Mouse (Mus musculus): Measurements from ENCODE around the gene Btbd9. TPM values are rescaled to one million over a fixed set of nuclear protein-coding genes. Genes with fewer than 3 reads are reported as not detected.

The Btbd9 gene
- total RNA-seq, 2 experiments from 2014 or later = 20.7 to 21.7 TPM

GRCm38 (mm10) chr17:30241720-30242322 is 334.5 kb downstream of the Btbd9 start:
- DNase-seq = no peak

GRCm38 (mm10) chr17:30241061-30241460 is 335.2 kb downstream of the Btbd9 start:
- no peak for DNase-seq

GRCm38 (mm10) chr17:30240659-30241058 is 335.6 kb downstream of the Btbd9 start:
- DNase-seq = peak in 1 of 2 experiments; percentile 29

- DNase-seq = peak in 1 of 2 experiments; percentile 34
Measured at GRCm38 (mm10) chr17:30239458-30239857, 336.8 kb downstream of the Btbd9 start.

GRCm38 (mm10) chr17:30237600-30237999 is 338.7 kb downstream of the Btbd9 start:
- DNase-seq = no peak

- no peak for DNase-seq
Measured at GRCm38 (mm10) chr17:30236611-30237010, 339.7 kb downstream of the Btbd9 start.

- no peak for DNase-seq
Measured at GRCm38 (mm10) chr17:30235380-30235779, 340.9 kb downstream of the Btbd9 start.

- DNase-seq = no peak
Measured at GRCm38 (mm10) chr17:30232698-30233097, 343.6 kb downstream of the Btbd9 start.

GRCm38 (mm10) chr17:30231483-30231882 is 344.8 kb downstream of the Btbd9 start:
- DNase-seq = no peak

- DNase-seq = peak in 1 of 2 experiments; percentile 40
Measured at GRCm38 (mm10) chr17:30230428-30230827, 345.9 kb downstream of the Btbd9 start.

GRCm38 (mm10) chr17:30228439-30229215 is 347.7 kb downstream of the Btbd9 start:
- DNase-seq = no peak

- DNase-seq = no peak
Measured at GRCm38 (mm10) chr17:30225030-30225740, 351.1 kb downstream of the Btbd9 start.

GRCm38 (mm10) chr17:30222837-30223236 is 353.5 kb downstream of the Btbd9 start:
- no peak for DNase-seq

GRCm38 (mm10) chr17:30222361-30222760 is 353.9 kb downstream of the Btbd9 start:
- no peak for DNase-seq

- no peak for DNase-seq
Measured at GRCm38 (mm10) chr17:30221677-30222076, 354.6 kb downstream of the Btbd9 start.

GRCm38 (mm10) chr17:30215741-30216140 is 360.5 kb downstream of the Btbd9 start:
- DNase-seq = peak; percentile 58 to 65

GRCm38 (mm10) chr17:30214393-30214792 is 361.9 kb downstream of the Btbd9 start:
- DNase-seq = no peak

- no peak for DNase-seq
Measured at GRCm38 (mm10) chr17:30213371-30213770, 362.9 kb downstream of the Btbd9 start.

GRCm38 (mm10) chr17:30212647-30213046 is 363.6 kb downstream of the Btbd9 start:
- no peak for DNase-seq

- DNase-seq = no peak
Measured at GRCm38 (mm10) chr17:30210936-30211335, 365.4 kb downstream of the Btbd9 start.

GRCm38 (mm10) chr17:30210262-30210661 is 366.0 kb downstream of the Btbd9 start:
- DNase-seq = no peak

GRCm38 (mm10) chr17:30205062-30205825 is 371.0 kb downstream of the Btbd9 start:
- DNase-seq = peak in 1 of 2 experiments; percentile 31
